Mouse (Mus musculus): ENCODE measurements at regions not wholly inside any gene's neighbourhood (a gene's known extent, or its start where the extent isn't known, plus 50 kb on each side); places are given as distances from the start of the nearest gene placed in this dataset.
A peak's percentile ranks its signal among the peaks of the same experiment; 100 is the strongest.
"Not testable (repeated sequence)": the region's sequence is repeated elsewhere in the genome, so short reads cannot be mapped to it uniquely, and the experiment has no call there.

DNA sequence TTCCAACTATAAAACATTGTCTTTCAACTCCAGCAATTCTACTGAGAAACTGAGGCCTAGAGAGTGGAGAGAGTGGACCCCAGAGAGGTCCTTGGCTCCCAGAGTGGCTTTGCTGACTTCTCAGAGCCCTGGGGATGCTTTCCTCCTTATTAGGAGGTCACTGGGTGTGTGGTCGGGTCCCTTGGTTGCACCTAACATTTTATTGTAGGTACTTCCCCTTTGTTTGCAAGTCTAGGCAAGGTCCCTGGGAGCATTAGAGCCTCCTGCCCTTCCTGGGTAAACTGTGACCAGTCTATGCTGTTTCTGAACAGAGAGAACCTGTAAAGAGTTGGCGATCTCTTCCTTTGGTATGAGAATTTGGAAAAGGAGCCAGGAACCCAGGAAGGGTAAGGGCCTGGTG, 110.5 kb downstream of the Fam43a start:
- Histone ChIP-seq H3K4me3 (no peak overlapping the region), H3K27ac (no peak overlapping the region), H3K4me2 (no peak overlapping the region), H3K27me3 (no peaks in the 10 kb centered on the region), H3K9ac (no peak overlapping the region), H3K9me3 (0 out of 2 replicates have a peak, but pooled peaks cover 7% of the 10 kb centered on the region), H3K4me1 (peaks cover 12% of the 10 kb centered on the region), H3K36me3 (no peaks in the 10 kb centered on the region)
- no peak for ATAC-seq (ENCODE audit: insufficient number of reproducible peaks, insufficient read depth, low FRiP score, low TSS enrichment, low read depth)
- 85% methylated on average over 2 of the region's 2 CpGs for WGBS

DNA sequence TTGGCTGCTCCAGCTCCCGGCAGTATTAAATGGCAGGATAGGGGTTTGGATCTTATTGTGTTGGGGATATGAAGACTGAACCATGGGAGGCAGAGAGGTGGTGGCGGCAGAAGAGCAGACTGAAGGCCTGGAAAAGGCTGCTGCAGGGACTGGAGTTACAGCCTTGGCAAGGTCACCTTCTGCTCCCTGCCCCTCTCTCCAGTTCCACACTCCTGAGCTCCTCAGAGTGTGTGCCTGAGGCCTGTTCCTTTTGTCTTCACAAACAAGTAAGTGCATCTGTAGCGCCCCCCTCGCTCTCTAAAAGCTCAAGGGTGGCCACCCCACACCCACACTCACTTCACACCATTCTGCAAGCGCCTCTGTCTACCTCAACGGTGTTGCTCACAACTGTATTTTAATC, 113.0 kb downstream of the Fam43a start:
- 0 out of 2 replicates have a peak, but pooled peaks cover 7% of the 10 kb centered on the region for H3K9me3 ChIP-seq
- no peak for ATAC-seq (ENCODE audit: insufficient number of reproducible peaks, insufficient read depth, low FRiP score, low TSS enrichment, low read depth)
- H3K9ac ChIP-seq: no peak overlapping the region
- no peak overlapping the region for H3K4me3 ChIP-seq
- no peak overlapping the region for H3K4me2 ChIP-seq
- H3K36me3 ChIP-seq: no peaks in the 10 kb centered on the region
- H3K4me1 ChIP-seq: peaks cover 12% of the 10 kb centered on the region
- no peak overlapping the region for H3K27ac ChIP-seq
- H3K27me3 ChIP-seq: no peaks in the 10 kb centered on the region
- 76% methylated on average over 6 of the region's 6 CpGs for WGBS

DNA sequence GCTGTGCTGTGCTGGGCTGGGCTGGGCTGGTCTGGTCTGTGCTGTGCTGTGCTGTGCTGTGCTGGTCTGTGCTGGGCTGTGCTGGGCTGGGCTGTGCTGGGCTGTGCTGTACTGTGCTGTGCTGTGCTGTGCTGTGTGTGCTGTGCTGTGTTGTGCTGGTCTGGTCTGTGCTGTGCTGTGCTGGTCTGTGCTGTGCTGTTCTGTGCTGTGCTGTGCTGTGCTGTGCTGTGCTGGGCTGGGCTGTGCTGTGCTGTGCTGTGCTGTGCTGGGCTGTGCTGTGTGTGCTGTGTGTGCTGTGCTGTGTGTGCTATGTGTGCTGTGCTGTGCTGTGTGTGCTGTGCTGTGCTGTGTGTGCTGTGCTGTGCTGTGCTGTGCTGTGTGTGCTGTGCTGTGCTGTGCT, 118.1 kb downstream of the Fam43a start:
- H3K4me3 ChIP-seq; H3K36me3 ChIP-seq; H3K9me3 ChIP-seq; H3K9ac ChIP-seq; ATAC-seq (ENCODE audit: insufficient number of reproducible peaks, insufficient read depth, low FRiP score, low TSS enrichment, low read depth); H3K27ac ChIP-seq; H3K4me1 ChIP-seq; H3K4me2 ChIP-seq; H3K27me3 ChIP-seq: not testable (repeated sequence)

DNA sequence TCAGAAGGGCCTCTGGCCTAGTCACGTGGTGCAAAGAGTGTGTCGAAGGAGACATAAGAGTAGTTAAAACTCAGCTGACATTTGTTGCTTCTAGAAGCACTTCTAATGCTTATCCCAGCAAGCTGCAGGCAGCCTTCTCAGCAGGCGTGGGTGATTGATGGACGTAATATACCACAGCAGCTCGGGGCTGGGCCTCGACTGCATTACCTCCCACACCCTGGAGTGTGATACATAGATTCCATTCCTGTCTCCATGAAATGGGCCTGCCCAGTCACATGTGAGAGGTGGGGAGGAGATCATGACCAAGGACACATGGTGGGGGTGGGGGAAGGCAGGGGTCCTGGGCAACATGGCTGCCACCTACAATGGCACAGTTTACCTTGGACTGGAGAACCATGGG, 121.3 kb downstream of the Fam43a start:
- no peaks in the 10 kb centered on the region for H3K9me3 ChIP-seq
- WGBS: 69% methylated on average over 6 of the region's 6 CpGs
- no peak overlapping the region for H3K9ac ChIP-seq
- no peak overlapping the region for H3K4me3 ChIP-seq
- no peak overlapping the region for H3K4me2 ChIP-seq
- no peaks in the 10 kb centered on the region for H3K27me3 ChIP-seq
- H3K36me3 ChIP-seq: no peaks in the 10 kb centered on the region
- no peak for ATAC-seq (ENCODE audit: insufficient number of reproducible peaks, insufficient read depth, low FRiP score, low TSS enrichment, low read depth)
- H3K4me1 ChIP-seq: peaks cover 12% of the 10 kb centered on the region
- H3K27ac ChIP-seq: no peak overlapping the region

GRCm38 (mm10) chr16:30721223-30721622, 121.7 kb downstream of the Fam43a start:
- no peak overlapping the region for H3K4me2 ChIP-seq
- H3K36me3 ChIP-seq: no peaks in the 10 kb centered on the region
- H3K27ac ChIP-seq: no peak overlapping the region
- no peak overlapping the region for H3K4me3 ChIP-seq
- no peaks in the 10 kb centered on the region for H3K9me3 ChIP-seq
- no peak for ATAC-seq (ENCODE audit: insufficient number of reproducible peaks, insufficient read depth, low FRiP score, low TSS enrichment, low read depth)
- H3K4me1 ChIP-seq: peaks cover 12% of the 10 kb centered on the region
- no peak overlapping the region for H3K9ac ChIP-seq
- H3K27me3 ChIP-seq: no peaks in the 10 kb centered on the region

DNA sequence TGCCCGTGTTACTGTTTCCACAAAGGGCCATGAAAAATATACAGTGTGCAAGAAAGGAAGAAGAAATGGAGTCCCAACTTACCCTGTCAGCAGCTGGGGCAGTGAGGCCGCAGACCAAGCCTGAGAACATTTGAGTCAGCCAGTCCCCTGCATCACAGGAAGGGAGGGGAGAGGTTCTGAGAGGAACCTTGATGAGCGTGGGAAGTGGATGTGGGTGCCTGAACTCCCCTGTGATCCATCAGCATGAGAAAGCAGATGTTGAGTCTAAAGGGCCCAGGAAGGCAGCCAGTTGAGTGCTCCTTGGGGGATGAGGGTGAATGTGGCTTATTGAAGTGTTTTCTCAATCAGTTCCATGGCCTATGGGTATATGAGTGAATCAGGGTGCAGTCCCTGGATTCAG, 122.8 kb downstream of the Fam43a start:
- ATAC-seq (ENCODE audit: insufficient number of reproducible peaks, insufficient read depth, low FRiP score, low TSS enrichment, low read depth): no peak
- 75% methylated on average over 3 of the region's 3 CpGs for whole genome bisulfite sequencing
- H3K27ac ChIP-seq: no peak overlapping the region
- no peak overlapping the region for H3K4me3 ChIP-seq
- H3K4me2 ChIP-seq: no peak overlapping the region
- H3K27me3 ChIP-seq: no peaks in the 10 kb centered on the region
- peaks cover 12% of the 10 kb centered on the region for H3K4me1 ChIP-seq
- peaks cover 2% of the 10 kb centered on the region; the same call in 1 of the 2 replicates for H3K9me3 ChIP-seq
- H3K9ac ChIP-seq: no peak overlapping the region
- no peaks in the 10 kb centered on the region for H3K36me3 ChIP-seq

DNA sequence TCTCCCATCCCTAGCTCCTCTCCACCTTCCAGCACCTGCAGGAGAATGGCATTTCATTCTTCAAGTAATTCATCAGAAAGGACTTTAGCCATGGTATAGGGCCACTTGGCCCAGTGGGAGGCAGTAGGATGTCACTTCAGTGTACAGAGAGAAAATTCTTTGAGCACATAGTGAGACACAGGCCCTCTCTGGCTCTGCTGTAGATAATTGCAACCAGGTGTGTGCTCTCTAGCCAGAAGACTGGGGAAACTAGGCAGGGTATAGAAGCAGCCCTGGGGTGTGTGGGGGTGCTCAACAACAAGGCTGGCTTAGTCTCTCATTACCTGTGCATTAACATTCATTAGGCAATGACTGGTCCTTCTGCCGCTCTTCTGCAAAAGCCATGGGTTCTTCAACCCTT, 125.1 kb downstream of the Fam43a start:
- H3K9me3 ChIP-seq: peaks cover 2% of the 10 kb centered on the region; the same call in 1 of the 2 replicates
- no peaks in the 10 kb centered on the region for H3K36me3 ChIP-seq
- H3K27ac ChIP-seq: peak overlapping the region; percentile 33; the same call in 1 of the 2 replicates
- 10% methylated on average over 1 of the region's 1 CpGs for WGBS
- no peak for ATAC-seq (ENCODE audit: insufficient number of reproducible peaks, insufficient read depth, low FRiP score, low TSS enrichment, low read depth)
- no peak overlapping the region for H3K4me3 ChIP-seq
- H3K4me2 ChIP-seq: no peak overlapping the region
- H3K9ac ChIP-seq: no peak overlapping the region
- H3K4me1 ChIP-seq: peaks cover 12% of the 10 kb centered on the region
- no peaks in the 10 kb centered on the region for H3K27me3 ChIP-seq

GRCm38 (mm10) chr16:30732770-30733415, 133.4 kb downstream of the Fam43a start:
- H3K4me1 ChIP-seq: peaks cover 26% of the 10 kb centered on the region
- H3K36me3 ChIP-seq: no peaks in the 10 kb centered on the region
- H3K27ac ChIP-seq: peak overlapping the region; percentile 2; the same call in 1 of the 2 replicates
- H3K9me3 ChIP-seq: no peaks in the 10 kb centered on the region
- H3K27me3 ChIP-seq: no peaks in the 10 kb centered on the region
- ATAC-seq (ENCODE audit: insufficient number of reproducible peaks, insufficient read depth, low FRiP score, low TSS enrichment, low read depth): no peak
- 42% methylated on average over 9 of the region's 9 CpGs for WGBS
- no peak overlapping the region for H3K9ac ChIP-seq
- no peak overlapping the region for H3K4me2 ChIP-seq
- H3K4me3 ChIP-seq: no peak overlapping the region

- Histone ChIP-seq H3K4me1 (peaks cover 30% of the 10 kb centered on the region), H3K27ac (peak overlapping the region; percentile 2; the same call in 1 of the 2 replicates), H3K4me3 (no peak overlapping the region), H3K27me3 (no peaks in the 10 kb centered on the region), H3K4me2 (no peak overlapping the region), H3K9ac (no peak overlapping the region), H3K9me3 (no peaks in the 10 kb centered on the region), H3K36me3 (no peaks in the 10 kb centered on the region)
- no peak for ATAC-seq (ENCODE audit: insufficient number of reproducible peaks, insufficient read depth, low FRiP score, low TSS enrichment, low read depth)
- WGBS: 26% methylated on average over 11 of the region's 11 CpGs
Observed at GRCm38 (mm10) chr16:30733478-30733877, 134.0 kb downstream of the Fam43a start.

GRCm38 (mm10) chr16:30735360-30735759, 135.8 kb downstream of the Fam43a start:
- H3K9ac ChIP-seq: no peak overlapping the region
- WGBS: 41% methylated on average over 3 of the region's 3 CpGs
- H3K9me3 ChIP-seq: no peaks in the 10 kb centered on the region
- H3K36me3 ChIP-seq: no peaks in the 10 kb centered on the region
- ATAC-seq (ENCODE audit: insufficient number of reproducible peaks, insufficient read depth, low FRiP score, low TSS enrichment, low read depth): no peak
- no peak overlapping the region for H3K4me2 ChIP-seq
- no peak overlapping the region for H3K27ac ChIP-seq
- peaks cover 30% of the 10 kb centered on the region for H3K4me1 ChIP-seq
- H3K27me3 ChIP-seq: no peaks in the 10 kb centered on the region
- H3K4me3 ChIP-seq: no peak overlapping the region

GRCm38 (mm10) chr16:30735969-30736368, 136.4 kb downstream of the Fam43a start:
- peaks cover 30% of the 10 kb centered on the region for H3K4me1 ChIP-seq
- no peak overlapping the region for H3K4me2 ChIP-seq
- ATAC-seq (ENCODE audit: insufficient number of reproducible peaks, insufficient read depth, low FRiP score, low TSS enrichment, low read depth): no peak
- no peaks in the 10 kb centered on the region for H3K36me3 ChIP-seq
- H3K4me3 ChIP-seq: no peak overlapping the region
- no peaks in the 10 kb centered on the region for H3K9me3 ChIP-seq
- H3K27ac ChIP-seq: no peak overlapping the region
- no peaks in the 10 kb centered on the region for H3K27me3 ChIP-seq
- H3K9ac ChIP-seq: no peak overlapping the region
- 32% methylated on average over 7 of the region's 7 CpGs for WGBS

- H3K36me3 ChIP-seq: no peaks in the 10 kb centered on the region
- no peaks in the 10 kb centered on the region for H3K9me3 ChIP-seq
- H3K4me1 ChIP-seq: peaks cover 30% of the 10 kb centered on the region
- no peak overlapping the region; the same call in 1 of the 2 replicates for H3K4me2 ChIP-seq
- H3K9ac ChIP-seq: 0 out of 2 replicates have a peak overlapping the region, but pooled peaks have one; percentile 40
- no peaks in the 10 kb centered on the region for H3K27me3 ChIP-seq
- peak overlapping the region; percentile 33; the same call in 1 of the 2 replicates for H3K27ac ChIP-seq
- ATAC-seq (ENCODE audit: insufficient number of reproducible peaks, insufficient read depth, low FRiP score, low TSS enrichment, low read depth): no peak
- 44% methylated on average over 17 of the region's 17 CpGs for WGBS
- H3K4me3 ChIP-seq: no peak overlapping the region
Observed at GRCm38 (mm10) chr16:30736662-30737326, 137.3 kb downstream of the Fam43a start.

Data from embryonic facial prominence, embryonic 13.5 days (tissue).